8 mouse cellular contexts compared by ENCODE assay signal in genomic region chr2:30656711-30657555, GRCm38 (mm10).
A peak's percentile ranks its signal among the peaks of the same experiment; 100 is the strongest.
DNase-seq lines count a peak whose midpoint lies in the region; ATAC-seq and TF ChIP-seq lines count a peak whose summit lies in the region.

No protein-coding gene starts in this region.

- H3K9me3 ChIP-seq in lung, postnatal 0 days (ENCODE audit: low read length), result no peaks in the 10 kb centered on the region
- H3K9me3 ChIP-seq in heart, postnatal 0 days (replicated peaks; ENCODE audit: control insufficient read depth, low read length), result no peaks in the 10 kb centered on the region
- no peaks in the 10 kb centered on the region for H3K9me3 ChIP-seq in limb, embryonic 12.5 days
- no peaks in the 10 kb centered on the region for H3K9me3 ChIP-seq in stomach, embryonic 14.5 days (ENCODE audit: control insufficient read depth, low read depth, low read length)

- H3K36me3 ChIP-seq in lung, postnatal 0 days (ENCODE audit: insufficient read depth, low read length), result no peaks in the 10 kb centered on the region
- H3K36me3 ChIP-seq in heart, postnatal 0 days (replicated peaks; ENCODE audit: control insufficient read depth, insufficient read depth, low read length), result no peaks in the 10 kb centered on the region
- H3K36me3 ChIP-seq in limb, embryonic 12.5 days, result no peaks in the 10 kb centered on the region
- H3K36me3 ChIP-seq in stomach, embryonic 14.5 days (ENCODE audit: control insufficient read depth, insufficient read depth, low read length), result no peaks in the 10 kb centered on the region

- H3K27me3 ChIP-seq in lung, postnatal 0 days (replicated peaks; ENCODE audit: insufficient read depth, low read length), result no peaks in the 10 kb centered on the region
- no peaks in the 10 kb centered on the region for H3K27me3 ChIP-seq in heart, postnatal 0 days (ENCODE audit: control insufficient read depth, insufficient read depth, low read length)
- no peaks in the 10 kb centered on the region for H3K27me3 ChIP-seq in limb, embryonic 12.5 days
- H3K27me3 ChIP-seq in stomach, embryonic 14.5 days (ENCODE audit: control insufficient read depth, insufficient read depth, low read length), result no peaks in the 10 kb centered on the region

- ATAC-seq in lung, postnatal 0 days, result no peak
- ATAC-seq in heart, postnatal 0 days (ENCODE audit: insufficient read depth, low read depth), result no peak
- ATAC-seq in limb, embryonic 12.5 days (ENCODE audit: insufficient number of reproducible peaks, insufficient read depth, low FRiP score, low TSS enrichment, low read depth), result no peak
- no peak for ATAC-seq in stomach, embryonic 14.5 days (ENCODE audit: insufficient number of reproducible peaks, insufficient read depth, low FRiP score, low read depth)
- no peak for ATAC-seq in cerebellum, adult (ENCODE audit: insufficient number of reproducible peaks, low FRiP score, low TSS enrichment)

- intact Hi-C loops in gastrocnemius, postnatal 14 days (cut with DNase I; ENCODE audit: low total_unique reads), result no loop called here

- H3K9ac ChIP-seq in lung, postnatal 0 days (replicated peaks; ENCODE audit: low read depth), result no peak overlapping the region
- peak overlapping the region; percentile 61; the same call in 1 of the 2 replicates for H3K9ac ChIP-seq in heart, postnatal 0 days (replicated peaks; ENCODE audit: low read depth, low read length)
- 0 out of 2 replicates have a peak overlapping the region, but pooled peaks have one; percentile 35 for H3K9ac ChIP-seq in limb, embryonic 12.5 days (replicated peaks)
- no peak overlapping the region for H3K9ac ChIP-seq in stomach, embryonic 14.5 days (replicated peaks; ENCODE audit: low read depth, low read length)

- H3K4me1 ChIP-seq in lung, postnatal 0 days (ENCODE audit: insufficient read depth, low read depth, low read length), result peaks cover 33% of the 10 kb centered on the region
- H3K4me1 ChIP-seq in heart, postnatal 0 days (ENCODE audit: control insufficient read depth, insufficient read depth), result peaks cover 59% of the 10 kb centered on the region
- H3K4me1 ChIP-seq in limb, embryonic 12.5 days (replicated peaks), result peaks cover 91% of the 10 kb centered on the region
- H3K4me1 ChIP-seq in stomach, embryonic 14.5 days (ENCODE audit: control insufficient read depth, insufficient read depth, low read length), result peaks cover 61% of the 10 kb centered on the region

- H3K4me2 ChIP-seq in lung, postnatal 0 days (replicated peaks; ENCODE audit: low read depth, low read length), result no peak overlapping the region
- H3K4me2 ChIP-seq in heart, postnatal 0 days (ENCODE audit: low read depth, low read length), result no peak overlapping the region
- H3K4me2 ChIP-seq in limb, embryonic 12.5 days, result peak overlapping the region; percentile 75
- no peak overlapping the region for H3K4me2 ChIP-seq in stomach, embryonic 14.5 days (replicated peaks; ENCODE audit: low read depth, low read length)

- WGBS in lung, postnatal 0 days, result 47% methylated on average over 13 of the region's 13 CpGs
- WGBS in heart, postnatal 0 days, result 54% methylated on average over 13 of the region's 13 CpGs
- 18% methylated on average over 13 of the region's 13 CpGs for WGBS in limb, embryonic 12.5 days
- WGBS in stomach, embryonic 14.5 days, result 49% methylated on average over 13 of the region's 13 CpGs

- DNase-seq in lung, postnatal 0 days (ENCODE audit: low spot score), result no peak
- DNase-seq in lung, postnatal 10 days, result no peak
- DNase-seq in heart, postnatal 0 days (ENCODE audit: low spot score), result no peak
- DNase-seq in MN1 (ENCODE audit: low spot score), result no peak
- no peak for DNase-seq in gastrocnemius, postnatal 14 days

- no peak for TF ChIP-seq EP300 in lung, postnatal 0 days (IDR thresholded peaks at IDR 0.05)
- TF ChIP-seq EP300 in heart, postnatal 0 days (IDR thresholded peaks at IDR 0.05; ENCODE audit: low read depth), result no peak

- no peak overlapping the region for H3K4me3 ChIP-seq in lung, postnatal 0 days (ENCODE audit: low read depth, low read length)
- no peak overlapping the region for H3K4me3 ChIP-seq in heart, postnatal 0 days (ENCODE audit: low read depth, low read length)
- no peak overlapping the region; the same call in 1 of the 2 replicates for H3K4me3 ChIP-seq in limb, embryonic 12.5 days (replicated peaks)
- H3K4me3 ChIP-seq in stomach, embryonic 14.5 days (ENCODE audit: low read depth, low read length), result no peak overlapping the region

- no peak for TF ChIP-seq CTCF in lung, postnatal 0 days (IDR thresholded peaks at IDR 0.05)
- TF ChIP-seq CTCF in heart, postnatal 0 days (IDR thresholded peaks at IDR 0.05; ENCODE audit: low read depth), result no peak

- H3K27ac ChIP-seq in lung, postnatal 0 days (ENCODE audit: low read length), result peak overlapping the region; percentile 98
- peak overlapping the region; percentile 97 for H3K27ac ChIP-seq in heart, postnatal 0 days (ENCODE audit: low read depth)
- H3K27ac ChIP-seq in limb, embryonic 12.5 days, result peak overlapping the region; percentile 99
- peak overlapping the region; percentile 100 for H3K27ac ChIP-seq in stomach, embryonic 14.5 days (ENCODE audit: low read length)

Comparison
In these comparisons a context has a peak if more than half of its experiments do, and no peak if none do; other contexts are left out.
1. H3K9ac ChIP-seq: peak in heart, postnatal 0 days (single experiment) and limb, embryonic 12.5 days (single experiment); none in lung, postnatal 0 days (single experiment) and stomach, embryonic 14.5 days (single experiment).
2. Peak in every context shown above with its lines, with median percentiles within 50 percentile points of each other: H3K27ac ChIP-seq.